Mouse (Mus musculus) erythroblast, embryonic 14.5 days (primary cell): Measurements from ENCODE around the gene Btnl1.

Source experiments
- GATA1 ChIP-seq: IDR thresholded peaks from 2 replicates; pipeline ENCODE4 v1.6.1; 2012; ENCODE audit warnings: low read length, inconsistent platforms, mixed read lengths
- TAL1 ChIP-seq: IDR thresholded peaks from 3 replicates; pipeline ENCODE4 v1.6.1; 2012; ENCODE audit warnings: low read length, inconsistent platforms, mixed read lengths

- TF ChIP-seq TAL1 (no peak), GATA1 (no peak)
Measured at GRCm38 (mm10) chr17:34331200-34331599, 45.7 kb upstream of the Btnl1 start.
